Mouse (Mus musculus) adrenal gland, adult 2 months (tissue): ENCODE results near the gene Ift122. TPM values are rescaled to one million over a fixed set of nuclear protein-coding genes. Genes with fewer than 3 reads are reported as not detected.

ENCODE experiments used
- DNase-seq: peaks from one replicate; pipeline ENCODE4 v3.0.0; 2021
- polyA plus RNA-seq: library from polyadenylated mRNA; depleted of rRNA; stranded (reverse); fragments of >200 nt; gene quantifications from 2 replicates; pipeline ENCODE4 v1.2.3, GENCODE M21; 2012
- total RNA-seq, 2 experiments: library from RNA; stranded (reverse); gene quantifications; 2 replicates each; pipeline ENCODE4 v1.2.3; 2021

The Ift122 gene
- total and polyA plus RNA-seq, 3 experiments = 16.1 to 17.6 (median 16.5) TPM

- peak; percentile 90 for DNase-seq
These were observed 106.0 kb downstream of the Ift122 start for GRCm38 (mm10) chr6:115959151-115959691.

DNA sequence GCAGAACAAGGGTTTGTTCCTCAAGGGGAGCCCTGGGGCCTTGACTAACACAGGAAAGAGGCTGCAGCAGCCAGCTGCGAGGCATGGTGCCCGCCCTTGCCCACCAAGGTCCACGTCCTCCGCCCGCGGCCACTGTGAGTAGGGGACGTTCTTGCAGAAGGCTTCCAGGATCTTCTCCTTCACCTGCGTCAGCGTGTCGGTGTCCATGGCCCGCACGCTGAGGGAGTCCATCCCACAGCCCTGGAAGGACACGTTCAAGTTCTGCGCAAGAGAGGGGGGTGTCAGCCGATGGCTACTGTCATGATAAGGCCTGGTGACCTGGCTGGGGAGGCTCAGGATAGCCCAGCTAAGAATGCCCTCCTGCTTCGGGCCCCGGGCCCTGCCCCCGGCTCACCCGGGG lies 107.1 kb downstream of the Ift122 start:
- no peak for DNase-seq

DNA sequence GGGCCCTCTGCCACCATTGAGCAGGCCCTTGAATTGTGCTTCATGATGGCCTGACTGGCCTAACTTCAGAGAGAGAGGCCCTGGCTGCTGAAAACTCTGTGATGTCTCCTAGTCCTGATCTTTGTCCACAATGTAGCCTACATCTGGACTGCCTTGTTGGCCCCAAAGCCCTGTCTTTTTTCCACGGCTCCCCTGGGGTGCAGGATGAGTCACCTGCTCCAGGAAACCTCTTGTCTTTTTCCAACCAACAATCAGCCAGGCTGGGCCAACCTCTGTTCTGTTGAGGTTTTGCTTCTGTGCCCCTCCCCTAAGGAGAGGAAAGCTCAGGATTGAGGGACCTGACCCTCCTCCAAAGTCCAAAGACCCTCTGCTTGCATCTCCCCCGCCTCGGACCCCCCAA lies 108.5 kb downstream of the Ift122 start:
- DNase-seq = no peak

DNA sequence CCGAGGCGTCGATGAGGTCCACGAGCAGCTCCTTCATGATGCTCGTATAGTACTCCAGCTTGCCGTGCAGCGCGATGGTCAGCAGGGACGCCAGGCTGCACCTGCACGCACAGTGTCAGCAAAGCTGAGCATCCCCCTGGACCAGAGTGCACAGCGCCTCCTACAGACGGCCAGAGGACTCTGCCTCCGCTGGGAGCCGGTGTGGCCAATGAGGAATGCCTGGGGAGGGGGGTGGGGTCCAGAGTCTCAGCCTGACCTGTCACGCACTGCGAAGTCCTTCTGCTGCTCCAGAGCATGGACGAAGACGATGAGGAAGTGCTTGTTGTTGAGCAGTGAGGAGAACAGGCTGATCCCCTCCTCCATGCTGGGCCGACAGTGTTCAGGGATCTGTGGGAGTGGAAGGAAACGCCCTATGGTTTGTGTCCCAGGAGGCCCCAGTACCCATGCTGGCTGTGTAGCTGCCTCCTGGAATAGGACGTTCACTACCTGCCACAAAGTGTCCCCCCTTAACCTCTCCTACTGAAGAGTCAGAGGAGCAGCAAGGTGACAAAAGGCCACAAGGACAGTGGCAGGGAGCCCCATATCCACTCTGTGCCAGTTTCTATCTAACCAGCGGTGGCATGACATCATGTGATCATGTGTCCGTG lies 109.3 kb downstream of the Ift122 start:
- DNase-seq = no peak

GRCm38 (mm10) chr6:115963656-115964055 lies 110.4 kb downstream of the Ift122 start:
- DNase-seq = no peak

DNA sequence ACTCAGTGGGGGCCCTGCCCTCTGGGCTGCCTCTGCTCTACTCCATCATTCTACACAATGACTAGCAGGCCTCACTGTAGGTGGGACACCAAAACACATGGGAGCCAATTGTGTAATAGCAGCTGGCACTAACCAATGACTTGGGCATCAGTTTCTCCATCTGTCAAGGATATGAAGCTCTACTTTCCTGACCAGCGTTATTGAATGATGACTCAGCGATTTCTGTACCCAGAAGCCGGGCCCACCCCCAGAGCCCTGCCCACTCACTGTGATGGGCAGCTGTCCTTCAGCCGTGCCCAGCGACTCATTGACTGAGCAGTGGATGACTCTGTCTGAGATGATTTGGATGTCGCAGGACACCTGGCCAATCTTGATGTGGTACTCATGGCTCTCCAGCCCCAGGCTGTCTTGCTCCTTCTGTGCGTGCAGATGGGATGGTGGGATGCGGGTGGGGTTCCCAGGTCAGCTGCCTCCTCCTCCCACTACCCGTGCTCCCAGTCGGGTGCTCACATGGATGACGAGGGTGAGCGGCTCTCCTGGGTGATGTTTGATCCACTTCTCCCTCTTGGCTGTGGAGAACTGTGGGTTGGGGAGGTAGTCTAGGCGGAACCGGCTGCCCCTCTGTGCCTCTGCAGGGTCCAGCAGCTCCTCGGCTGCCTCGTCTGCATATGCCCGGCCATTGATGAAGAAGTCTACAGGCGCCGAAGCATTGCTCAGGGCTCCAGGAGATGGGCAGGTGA lies 113.1 kb downstream of the Ift122 start:
- no peak for DNase-seq

DNA sequence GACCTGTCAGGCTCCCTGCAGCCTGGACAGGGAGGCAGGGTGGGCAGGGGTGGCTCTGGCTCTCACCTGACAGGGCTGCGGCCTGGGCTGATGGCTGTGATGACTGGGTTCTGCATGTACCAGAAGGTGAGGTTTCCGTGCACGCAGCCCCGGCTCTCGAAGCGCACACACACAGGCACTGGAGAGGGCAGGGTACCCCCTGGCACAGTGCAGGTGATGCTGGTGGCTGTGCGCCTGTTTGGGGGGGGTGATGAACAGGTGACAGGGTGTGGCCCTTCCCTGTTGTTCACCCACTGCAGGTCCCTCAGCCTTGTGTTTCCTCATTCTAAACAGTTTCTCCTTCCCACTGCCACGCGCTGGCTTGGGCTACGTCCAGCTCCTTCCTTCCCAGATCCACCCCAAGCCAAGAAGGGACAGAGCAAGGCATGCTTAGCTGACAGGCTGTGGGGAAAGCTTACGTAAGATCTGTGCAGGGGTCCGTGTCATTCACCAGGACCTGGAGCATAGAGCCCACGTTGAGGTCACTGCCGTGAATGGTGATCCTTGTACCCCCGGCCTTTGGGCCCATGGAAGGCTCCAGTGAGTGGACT lies 114.1 kb downstream of the Ift122 start:
- DNase-seq = no peak

GRCm38 (mm10) chr6:115968086-115968485 lies 114.8 kb downstream of the Ift122 start:
- no peak for DNase-seq

- DNase-seq = no peak
These were observed 115.4 kb downstream of the Ift122 start for GRCm38 (mm10) chr6:115968700-115969099.

GRCm38 (mm10) chr6:115969103-115969502 lies 115.8 kb downstream of the Ift122 start:
- no peak for DNase-seq

- no peak for DNase-seq
These were observed 116.7 kb downstream of the Ift122 start for GRCm38 (mm10) chr6:115969952-115970351.

DNA sequence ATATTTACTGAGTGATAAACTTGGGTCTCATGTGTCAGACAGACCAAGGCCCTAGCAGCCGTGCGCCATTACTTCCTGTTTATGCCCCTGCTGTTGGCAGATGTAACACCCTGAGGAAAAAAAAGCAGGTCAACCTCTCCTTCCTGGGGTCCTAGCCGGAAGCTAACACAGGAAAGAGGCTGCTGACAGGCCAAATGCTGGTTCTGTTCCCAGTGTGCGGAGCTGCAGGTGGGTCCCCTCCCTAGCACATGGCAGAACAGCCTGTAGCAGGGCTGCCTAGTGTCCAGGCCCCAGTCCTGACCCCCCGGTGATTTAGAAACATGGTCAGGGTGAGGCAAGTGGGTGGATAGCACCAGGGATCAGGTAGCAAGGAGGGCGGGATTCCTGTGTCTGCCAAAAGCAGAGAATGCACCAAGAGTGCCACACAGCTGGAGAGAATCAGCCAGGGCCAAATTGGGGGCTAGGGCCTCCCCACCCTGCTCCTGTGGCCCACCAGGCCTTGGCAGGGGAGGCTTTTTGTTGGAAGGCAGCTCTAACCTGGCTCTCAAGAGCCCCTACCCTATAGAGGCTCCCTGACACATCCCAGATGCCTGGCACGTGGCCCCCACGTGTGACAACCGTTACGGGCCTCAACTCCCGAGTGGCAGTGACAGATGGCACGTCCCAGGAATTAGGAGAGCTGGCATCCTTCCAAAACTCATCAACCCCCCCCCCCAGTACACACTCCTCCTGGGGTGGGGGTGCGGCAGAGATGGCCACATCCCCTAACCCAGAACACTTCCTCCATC lies 118.2 kb downstream of the Ift122 start:
- DNase-seq = no peak

GRCm38 (mm10) chr6:115972083-115972764 lies 119.0 kb downstream of the Ift122 start:
- DNase-seq = no peak

DNA sequence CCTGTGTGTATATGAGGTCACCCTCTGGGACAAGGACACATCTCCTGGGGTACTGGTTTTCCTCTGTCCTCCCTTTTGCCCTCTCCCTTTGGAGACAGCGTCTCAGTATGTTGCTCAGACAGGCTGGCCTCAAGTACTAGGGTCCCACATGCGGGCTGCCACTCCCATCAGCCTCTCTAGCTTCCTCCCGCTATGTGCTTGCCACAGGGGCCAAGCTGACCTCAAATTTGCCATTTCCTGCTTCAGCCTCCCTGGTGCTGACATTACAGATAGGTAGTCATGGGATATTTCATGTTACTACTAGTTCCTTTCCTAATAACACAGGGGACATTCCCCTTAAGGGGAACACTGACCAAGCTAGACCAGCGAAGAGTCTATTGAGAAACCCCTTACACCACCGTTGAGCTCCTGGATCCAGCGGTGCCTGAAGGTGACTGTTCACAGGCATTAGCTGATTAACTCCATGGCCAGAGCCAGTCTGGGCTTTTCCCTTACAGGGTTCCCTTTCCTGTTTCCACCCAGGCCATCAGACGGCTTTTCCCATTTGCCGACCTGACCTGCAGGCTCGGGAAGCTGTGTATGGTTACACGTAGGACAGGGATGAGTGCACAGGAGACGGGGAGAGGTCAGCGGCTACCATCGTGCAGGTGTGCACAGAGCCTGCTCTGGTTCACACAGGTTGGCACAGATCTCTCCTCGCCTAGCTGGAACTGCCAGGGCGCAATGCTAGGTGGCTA lies 120.0 kb downstream of the Ift122 start:
- DNase-seq = no peak

DNA sequence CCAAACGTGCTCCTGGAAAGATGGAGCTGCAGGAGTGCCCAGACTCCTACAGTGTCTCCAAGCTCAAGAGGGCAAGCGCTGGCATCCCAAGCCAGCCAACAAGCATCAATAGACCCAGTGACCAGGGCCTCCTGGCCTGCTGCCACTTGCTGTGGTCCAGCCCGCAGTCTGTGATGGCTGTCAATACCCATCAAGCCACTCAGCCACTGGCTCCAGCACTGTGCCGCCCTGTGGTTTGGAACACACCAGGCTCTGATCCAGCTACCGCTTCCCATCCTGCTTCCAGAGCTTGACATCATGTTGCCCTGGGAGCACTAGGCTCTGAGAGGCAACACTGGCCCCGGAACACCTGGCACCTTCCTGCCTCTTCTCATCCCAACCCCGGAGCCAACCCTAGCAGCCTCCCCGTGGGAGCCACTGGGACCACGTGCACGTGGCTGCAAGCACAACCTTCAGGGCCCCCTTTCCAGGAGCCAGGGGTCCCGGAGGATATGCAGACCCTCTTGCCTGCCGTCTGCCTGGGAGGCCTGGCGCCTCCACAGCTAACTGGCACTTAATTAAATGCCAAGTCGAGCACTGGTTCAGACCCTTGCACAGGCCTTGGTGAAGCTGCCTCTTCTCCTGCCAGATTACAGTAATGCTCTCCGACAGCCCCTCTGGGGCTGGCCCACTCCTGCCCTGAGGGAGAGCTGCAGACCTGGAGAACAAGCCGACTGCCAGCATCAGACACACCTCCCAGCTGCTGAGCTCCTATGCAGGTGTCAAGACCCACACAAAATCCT lies 120.8 kb downstream of the Ift122 start:
- no peak for DNase-seq

GRCm38 (mm10) chr6:115975606-115976005 lies 122.3 kb downstream of the Ift122 start:
- DNase-seq = peak; percentile 88
